Mouse (Mus musculus) testis, postnatal 14 days (tissue): Measurements from ENCODE around the gene Ehd4.

Experiments used
- DNase-seq: peaks from one replicate; pipeline ENCODE4 v3.0.0; 2021; ENCODE audit warnings: low spot score

The Ehd4 gene

GRCm38 (mm10) chr2:120142336-120142735 is 12.1 kb downstream of the Ehd4 start:
- no peak for DNase-seq

GRCm38 (mm10) chr2:120141671-120142070 is 12.7 kb downstream of the Ehd4 start:
- DNase-seq: no peak

GRCm38 (mm10) chr2:120140326-120140725 is 14.1 kb downstream of the Ehd4 start:
- DNase-seq: no peak

GRCm38 (mm10) chr2:120139091-120139490 is 15.3 kb downstream of the Ehd4 start:
- DNase-seq: no peak

- DNase-seq: no peak
Observed at GRCm38 (mm10) chr2:120137281-120137680, 17.1 kb downstream of the Ehd4 start.

- DNase-seq: no peak
Observed at GRCm38 (mm10) chr2:120134453-120135075, 19.8 kb downstream of the Ehd4 start.

- no peak for DNase-seq
Observed at GRCm38 (mm10) chr2:120131881-120132280, 22.5 kb downstream of the Ehd4 start.

- no peak for DNase-seq
Observed at GRCm38 (mm10) chr2:120129252-120129908, 25.0 kb downstream of the Ehd4 start.

- DNase-seq: no peak
Observed at GRCm38 (mm10) chr2:120128611-120129051, 25.8 kb downstream of the Ehd4 start.

- DNase-seq: no peak
Observed at GRCm38 (mm10) chr2:120128011-120128410, 26.4 kb downstream of the Ehd4 start.

- DNase-seq: no peak
Observed at GRCm38 (mm10) chr2:120126901-120127300, 27.5 kb downstream of the Ehd4 start.

- no peak for DNase-seq
Observed at GRCm38 (mm10) chr2:120126408-120126807, 28.0 kb downstream of the Ehd4 start.

- DNase-seq: no peak
Observed at GRCm38 (mm10) chr2:120125461-120125860, 28.9 kb downstream of the Ehd4 start.

- DNase-seq: no peak
Observed at GRCm38 (mm10) chr2:120124946-120125345, 29.5 kb downstream of the Ehd4 start.

GRCm38 (mm10) chr2:120124096-120124495 is 30.3 kb downstream of the Ehd4 start:
- no peak for DNase-seq

GRCm38 (mm10) chr2:120122983-120123382 is 31.4 kb downstream of the Ehd4 start:
- DNase-seq: no peak

- no peak for DNase-seq
Observed at GRCm38 (mm10) chr2:120117346-120117745, 37.1 kb downstream of the Ehd4 start.

GRCm38 (mm10) chr2:120116362-120116761 is 38.0 kb downstream of the Ehd4 start:
- no peak for DNase-seq

- DNase-seq: no peak
Observed at GRCm38 (mm10) chr2:120114977-120115376, 39.4 kb downstream of the Ehd4 start.

GRCm38 (mm10) chr2:120113963-120114362 is 40.4 kb downstream of the Ehd4 start:
- DNase-seq: no peak

- DNase-seq: no peak
Observed at GRCm38 (mm10) chr2:120113476-120113875, 40.9 kb downstream of the Ehd4 start.

GRCm38 (mm10) chr2:120111596-120111995 is 42.8 kb downstream of the Ehd4 start:
- DNase-seq: no peak

GRCm38 (mm10) chr2:120111172-120111571 is 43.2 kb downstream of the Ehd4 start:
- no peak for DNase-seq

GRCm38 (mm10) chr2:120108077-120108476 is 46.3 kb downstream of the Ehd4 start:
- DNase-seq: no peak
